Mouse (Mus musculus) thymus, adult 2 months (tissue): Measurements from ENCODE around the gene Atp10a. TPM values are rescaled to one million over a fixed set of nuclear protein-coding genes. Genes with fewer than 3 reads are reported as not detected.
A peak's percentile ranks its signal among the peaks of the same experiment; 100 is the strongest.

Experiments
- DNase-seq: peaks from one replicate; pipeline ENCODE4 v3.0.0; 2021
- H3K27ac ChIP-seq: fragments of 200-500 bp; 2 replicates; pipeline ENCODE4 v1.5.1; 2012; ENCODE audit warnings: low read length, control low read depth; ENCODE audit not compliant: control insufficient read depth, insufficient read depth
- H3K27me3 ChIP-seq: fragments of 200-500 bp; 2 replicates; pipeline ENCODE4 v1.6.1; 2012; ENCODE audit warnings: mild to moderate bottlenecking, low read length, moderate library complexity, mixed read lengths; ENCODE audit not compliant: control insufficient read depth, insufficient read depth
- H3K36me3 ChIP-seq: fragments of 200-500 bp; 2 replicates; pipeline ENCODE4 v1.6.1; 2012; ENCODE audit warnings: mild to moderate bottlenecking, low read length, moderate library complexity; ENCODE audit not compliant: control insufficient read depth, insufficient read depth
- H3K4me1 ChIP-seq: fragments of 200-500 bp; replicated peaks from 2 replicates; pipeline ENCODE4 v1.6.1; 2012; ENCODE audit warnings: low read length; ENCODE audit not compliant: control insufficient read depth, insufficient read depth
- H3K4me3 ChIP-seq: fragments of 200-500 bp; 2 replicates; pipeline ENCODE4 v1.5.1; 2012; ENCODE audit warnings: mild to moderate bottlenecking, low read length, control low read depth, moderate library complexity; ENCODE audit not compliant: control insufficient read depth, insufficient read depth
- CTCF ChIP-seq: fragments of 200-500 bp; IDR thresholded peaks from 2 replicates; pipeline ENCODE4 v1.5.1; 2012; ENCODE audit warnings: mild to moderate bottlenecking, control low read depth, low read length, moderate library complexity, borderline replicate concordance; ENCODE audit not compliant: control insufficient read depth, poor library complexity, insufficient read depth; ENCODE audit errors: extremely low read depth
- POLR2A ChIP-seq: fragments of 200-500 bp; IDR thresholded peaks from 2 replicates; pipeline ENCODE4 v1.6.1; 2012; ENCODE audit warnings: mild to moderate bottlenecking, low read length, control low read depth, moderate library complexity; ENCODE audit not compliant: control insufficient read depth, poor library complexity, insufficient read depth; ENCODE audit errors: extremely low read depth
- WGBS: fragments of 180-500 bp; shearing (Covaris S2); methylation state at CpG from one replicate; pipeline ENCODE4 v1.1.7; 2018; 5-methylcytosine and 5-hydroxymethylcytosine counted together
- polyA plus RNA-seq: library from polyadenylated mRNA; depleted of rRNA; stranded (reverse); fragments of >200 nt; gene quantifications from 2 replicates; pipeline ENCODE4 v1.2.3, GENCODE M21; 2012

The Atp10a gene
- polyA plus RNA-seq, 1 experiment = 54.8 TPM

- Histone ChIP-seq H3K27ac (no peak overlapping the region), H3K4me3 (no peak overlapping the region), H3K36me3 (no peaks in the 10 kb centered on the region), H3K27me3 (no peaks in the 10 kb centered on the region), H3K4me1 (peaks cover 20% of the 10 kb centered on the region)
- WGBS = 94% methylated on average over 2 of the region's 2 CpGs
- no peak for TF ChIP-seq CTCF
- TF ChIP-seq POLR2A = no peak
- no peak for DNase-seq
Measured at GRCm38 (mm10) chr7:58686997-58687396, 31.0 kb downstream of the Atp10a start.

GRCm38 (mm10) chr7:58690069-58690923, 34.3 kb downstream of the Atp10a start:
- peak overlapping the region; percentile 30; the same call in 1 of the 2 replicates for H3K27ac ChIP-seq
- H3K4me3 ChIP-seq = no peak overlapping the region
- 96% methylated on average over 6 of the region's 6 CpGs for WGBS
- no peaks in the 10 kb centered on the region for H3K36me3 ChIP-seq
- no peak for TF ChIP-seq CTCF
- TF ChIP-seq POLR2A = no peak
- H3K4me1 ChIP-seq = peaks cover 23% of the 10 kb centered on the region
- no peak for DNase-seq
- H3K27me3 ChIP-seq = no peaks in the 10 kb centered on the region

- Histone ChIP-seq H3K36me3 (no peaks in the 10 kb centered on the region), H3K27ac (no peak overlapping the region), H3K4me3 (no peak overlapping the region), H3K27me3 (no peaks in the 10 kb centered on the region), H3K4me1 (peaks cover 22% of the 10 kb centered on the region)
- 92% methylated on average over 6 of the region's 6 CpGs for WGBS
- no peak for DNase-seq
- TF ChIP-seq POLR2A = no peak
Measured at GRCm38 (mm10) chr7:58690997-58691596, 35.1 kb downstream of the Atp10a start.

- TF ChIP-seq CTCF (no peak), POLR2A (no peak)
Measured at GRCm38 (mm10) chr7:58692704-58693103, 36.7 kb downstream of the Atp10a start.

GRCm38 (mm10) chr7:58693342-58693741, 37.4 kb downstream of the Atp10a start:
- 38% methylated on average over 3 of the region's 3 CpGs for WGBS
- Histone ChIP-seq H3K27me3 (no peaks in the 10 kb centered on the region), H3K27ac (no peak overlapping the region), H3K4me1 (peaks cover 24% of the 10 kb centered on the region), H3K36me3 (no peaks in the 10 kb centered on the region), H3K4me3 (no peak overlapping the region)
- DNase-seq = no peak
- TF ChIP-seq POLR2A (no peak), CTCF (no peak)

More at GRCm38 (mm10) chr7:58692704-58693103, 36.7 kb downstream of the Atp10a start:
- Histone ChIP-seq H3K36me3 (no peaks in the 10 kb centered on the region), H3K4me3 (no peak overlapping the region), H3K4me1 (peaks cover 21% of the 10 kb centered on the region), H3K27ac (no peak overlapping the region), H3K27me3 (no peaks in the 10 kb centered on the region)
- DNase-seq = peak; percentile 28
- 68% methylated on average over 2 of the region's 2 CpGs for WGBS

GRCm38 (mm10) chr7:58695661-58696060, 39.7 kb downstream of the Atp10a start:
- TF ChIP-seq CTCF (no peak), POLR2A (no peak)
- 89% methylated on average over 1 of the region's 1 CpGs for WGBS
- DNase-seq = no peak
- H3K4me3 ChIP-seq = no peak overlapping the region
- H3K36me3 ChIP-seq = no peaks in the 10 kb centered on the region
- peaks cover 24% of the 10 kb centered on the region for H3K4me1 ChIP-seq
- no peak overlapping the region for H3K27ac ChIP-seq
- H3K27me3 ChIP-seq = no peaks in the 10 kb centered on the region

- Histone ChIP-seq H3K27me3 (no peaks in the 10 kb centered on the region), H3K4me3 (no peak overlapping the region), H3K27ac (peak overlapping the region; percentile 95), H3K36me3 (no peaks in the 10 kb centered on the region), H3K4me1 (peaks cover 24% of the 10 kb centered on the region)
- peak; percentile 63 for DNase-seq
- WGBS = 1% methylated on average over 2 of the region's 2 CpGs
- no peak for TF ChIP-seq CTCF
- no peak for TF ChIP-seq POLR2A
Measured at GRCm38 (mm10) chr7:58697092-58697491, 41.1 kb downstream of the Atp10a start.
